Mouse (Mus musculus) urinary bladder, adult 2 months (tissue): ENCODE measurements around the gene Zfp169. TPM values are rescaled to one million over a fixed set of nuclear protein-coding genes. Genes with fewer than 3 reads are reported as not detected.

Experiments used
- DNase-seq: peaks from one replicate; pipeline ENCODE4 v3.0.0; 2022; ENCODE audit warnings: low spot score
- polyA plus RNA-seq: library from polyadenylated mRNA; depleted of rRNA; stranded (reverse); fragments of >200 nt; gene quantifications from 2 replicates; pipeline ENCODE4 v1.2.3, GENCODE M21; 2012; rRNA removed

Zfp169 gene
- polyA plus RNA-seq, 1 experiment: 9.8 TPM

- DNase-seq: no peak
These were observed 2.6 kb upstream of the Zfp169 start for GRCm38 (mm10) chr13:48515861-48516260.

GRCm38 (mm10) chr13:48508661-48509060 is 4.6 kb downstream of the Zfp169 start:
- DNase-seq: no peak

- no peak for DNase-seq
These were observed 10.8 kb downstream of the Zfp169 start for GRCm38 (mm10) chr13:48502422-48502821.

- no peak for DNase-seq
These were observed 14.6 kb downstream of the Zfp169 start for GRCm38 (mm10) chr13:48498676-48499075.

GRCm38 (mm10) chr13:48497693-48498221 is 15.5 kb downstream of the Zfp169 start:
- no peak for DNase-seq

- DNase-seq: no peak
These were observed 20.1 kb downstream of the Zfp169 start for GRCm38 (mm10) chr13:48493183-48493582.

GRCm38 (mm10) chr13:48490396-48491182 is 22.7 kb downstream of the Zfp169 start:
- no peak for DNase-seq

- DNase-seq: no peak
These were observed 29.6 kb downstream of the Zfp169 start for GRCm38 (mm10) chr13:48483606-48484005.

GRCm38 (mm10) chr13:48468656-48469180 is 44.5 kb downstream of the Zfp169 start:
- no peak for DNase-seq

GRCm38 (mm10) chr13:48466186-48466585 is 47.1 kb downstream of the Zfp169 start:
- DNase-seq: no peak

GRCm38 (mm10) chr13:48464170-48464569 is 49.1 kb downstream of the Zfp169 start:
- DNase-seq: no peak

- no peak for DNase-seq
These were observed 54.0 kb downstream of the Zfp169 start for GRCm38 (mm10) chr13:48459280-48459679.

GRCm38 (mm10) chr13:48448119-48448518 is 65.1 kb downstream of the Zfp169 start:
- DNase-seq: no peak

GRCm38 (mm10) chr13:48443996-48444395 is 69.3 kb downstream of the Zfp169 start:
- DNase-seq: no peak

- DNase-seq: no peak
These were observed 74.9 kb downstream of the Zfp169 start for GRCm38 (mm10) chr13:48438321-48438720.

Other genes starting within 250 kb of the Zfp169 start
- gene A830005F24Rik, start 119 bp upstream of the Zfp169 start, polyA plus RNA-seq: 0.22 and 0.25 TPM in 2 replicates
- gene Ptpdc1, start 112.2 kb upstream of the Zfp169 start, polyA plus RNA-seq: 4.5 and 8.1 TPM in 2 replicates
- not detected in 2 replicates for gene Barx1, start 149.5 kb upstream of the Zfp169 start, polyA plus RNA-seq